Mouse (Mus musculus) left cerebral cortex, postnatal 25 days (tissue): ENCODE results near the gene Camkmt. TPM values are rescaled to one million over a fixed set of nuclear protein-coding genes. Genes with fewer than 3 reads are reported as not detected.
A peak's percentile ranks its signal among the peaks of the same experiment; 100 is the strongest.

Experiments used
- DNase-seq, 2 experiments: peaks; one replicate each; pipeline ENCODE4 v3.0.0; 2022; ENCODE audit warnings: low spot score in 2 of 2, mixed read lengths in 1 of 2
- intact Hi-C: fragments of 180-260 bp; cut with DNase I; formaldehyde crosslinking; loops from one replicate; pipeline ENCODE4 v1.15.1; 2025
- total RNA-seq, 2 experiments: library from RNA; stranded (reverse); gene quantifications; 2 replicates each; pipeline ENCODE4 v1.2.3; 2021

The Camkmt gene
- total RNA-seq, 2 experiments from 2014 or later = 11.8 TPM

DNA sequence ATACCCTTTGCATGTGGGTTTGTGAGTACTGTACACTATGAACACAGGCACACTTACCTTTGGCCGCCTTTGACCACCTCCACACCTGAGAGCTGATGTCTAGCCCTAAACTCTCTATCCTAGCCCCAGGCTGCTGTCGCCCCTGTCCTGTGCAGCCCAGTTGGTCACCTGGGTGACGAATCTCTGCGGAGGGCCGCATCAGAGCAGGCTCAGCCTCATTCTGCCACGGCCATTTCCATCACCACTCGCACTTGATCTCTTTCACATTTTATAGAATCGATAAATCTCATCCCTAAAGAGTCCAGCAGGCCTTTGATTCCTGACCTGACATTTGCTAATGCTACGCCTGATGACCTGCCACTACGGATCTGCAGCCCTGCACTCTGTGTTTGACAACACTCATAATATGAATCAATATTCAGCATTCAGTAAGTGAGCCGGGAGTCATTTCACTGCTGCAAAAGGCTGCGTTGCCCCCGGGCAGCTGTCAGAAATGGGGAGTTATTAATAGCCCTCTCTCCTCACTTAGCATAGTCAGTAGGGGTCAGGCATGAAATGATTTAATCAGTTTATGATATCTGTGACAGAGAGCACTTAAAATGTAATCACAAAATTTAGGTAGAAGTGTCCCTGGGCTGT is 168.5 kb downstream of the Camkmt start:
- intact Hi-C loops = no loop called here

DNA sequence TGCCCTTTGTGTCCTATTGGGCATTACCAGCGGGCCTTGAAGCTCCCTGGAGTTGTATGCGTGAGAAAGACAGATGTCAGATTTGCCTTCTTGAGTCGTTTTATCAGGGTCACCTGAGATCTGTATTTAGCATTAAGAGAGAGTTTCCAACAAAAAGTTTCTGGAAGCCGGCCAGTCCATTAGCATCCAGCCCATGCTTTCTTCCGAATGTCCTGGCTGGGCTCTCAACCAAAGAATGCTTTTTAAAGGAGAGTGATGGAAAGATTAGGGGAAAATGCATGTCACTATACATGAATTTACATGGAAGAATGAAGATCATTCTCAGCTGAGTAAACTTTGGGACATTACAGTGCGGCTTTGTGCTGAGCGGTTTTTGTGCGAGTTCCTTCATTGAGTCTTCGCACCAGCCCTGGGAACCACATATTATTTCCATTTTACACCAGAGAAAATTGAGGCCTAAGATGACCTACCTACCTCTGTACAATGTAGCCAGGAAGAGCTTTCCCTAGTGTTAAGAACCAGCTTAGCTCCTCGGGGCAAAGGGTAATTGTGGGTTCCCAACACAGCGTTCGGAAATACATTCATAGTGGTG is 176.6 kb downstream of the Camkmt start:
- intact Hi-C loops = no loop called here
- DNase-seq = no peak

More for the DNA sequence above, 168.5 kb downstream of the Camkmt start:
- DNase-seq = no peak

DNA sequence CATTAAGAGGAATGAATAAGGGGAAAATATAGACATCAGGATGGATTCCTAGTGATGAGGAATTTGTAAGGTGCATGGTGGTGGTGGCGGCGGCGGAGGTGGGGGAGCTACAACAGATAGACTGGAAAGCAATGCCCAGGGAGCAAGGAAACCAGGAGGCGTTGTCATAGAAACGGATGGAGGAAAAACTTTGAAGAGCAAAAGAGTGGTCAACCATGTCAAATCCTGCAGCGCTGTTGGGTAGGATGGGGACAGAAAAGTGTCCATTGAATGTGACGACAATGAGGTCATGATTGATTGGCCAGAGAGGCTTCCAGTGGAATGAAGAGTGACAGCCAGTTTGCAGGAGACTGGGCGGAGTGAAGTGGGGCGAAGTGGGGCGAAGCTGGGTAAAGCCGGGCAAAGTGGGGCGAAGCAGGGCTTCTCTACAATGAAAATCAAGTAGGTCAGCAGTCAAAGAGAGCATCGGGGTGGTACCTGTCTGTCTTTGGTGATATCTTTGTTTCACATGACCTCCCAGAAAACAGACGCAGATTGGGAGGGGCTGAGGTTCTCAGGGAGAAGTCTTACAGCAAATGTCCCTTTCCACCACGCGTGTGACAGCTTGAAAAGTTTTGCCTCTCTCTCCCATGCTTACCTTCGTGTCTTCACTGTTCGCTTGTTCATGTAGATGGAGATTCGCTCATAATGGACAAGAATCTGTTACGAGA is 181.3 kb downstream of the Camkmt start:
- intact Hi-C loops = no loop called here
- DNase-seq = no peak

DNA sequence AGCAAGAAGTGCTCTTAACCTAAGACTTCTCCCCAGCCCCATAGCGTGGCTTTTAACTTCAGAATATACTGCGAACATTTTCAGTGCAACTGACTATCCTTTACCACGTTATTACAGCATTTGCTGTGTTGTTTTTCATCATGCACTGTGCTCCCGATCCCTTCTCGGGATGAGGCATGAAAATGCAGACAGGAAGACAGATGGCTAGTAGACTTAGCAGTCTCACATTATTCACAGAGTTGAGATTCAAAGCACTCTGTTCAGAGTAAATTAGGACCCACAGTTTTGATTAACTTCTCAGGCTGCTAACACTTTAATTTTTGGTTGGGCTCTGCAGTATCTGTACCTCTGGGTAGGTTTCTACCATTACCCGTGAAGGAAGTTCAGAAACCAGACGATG is 189.4 kb downstream of the Camkmt start:
- intact Hi-C loops = no loop called here
- DNase-seq = peak in 1 of 2 experiments; percentile 34

DNA sequence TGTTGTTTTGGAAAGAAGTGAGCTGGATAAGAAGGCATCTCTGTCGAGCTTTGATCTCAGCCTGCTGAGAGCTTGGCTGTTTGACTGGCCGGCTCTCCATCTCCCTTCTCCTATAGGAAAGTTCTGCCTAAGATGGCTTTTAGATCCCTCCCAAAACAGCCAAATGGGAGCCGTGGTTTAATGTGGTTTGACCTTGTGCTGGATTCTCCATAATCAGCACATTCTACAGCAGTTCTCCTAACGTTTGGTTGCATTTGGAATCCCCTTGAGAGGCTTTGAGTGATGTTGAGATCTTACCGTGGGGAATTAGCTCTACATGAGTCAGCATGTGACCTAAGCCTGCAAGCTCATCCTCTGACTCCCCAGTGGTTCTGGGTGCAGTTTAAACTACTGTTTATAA is 192.1 kb downstream of the Camkmt start:
- DNase-seq = no peak
- intact Hi-C loops = no loop called here

DNA sequence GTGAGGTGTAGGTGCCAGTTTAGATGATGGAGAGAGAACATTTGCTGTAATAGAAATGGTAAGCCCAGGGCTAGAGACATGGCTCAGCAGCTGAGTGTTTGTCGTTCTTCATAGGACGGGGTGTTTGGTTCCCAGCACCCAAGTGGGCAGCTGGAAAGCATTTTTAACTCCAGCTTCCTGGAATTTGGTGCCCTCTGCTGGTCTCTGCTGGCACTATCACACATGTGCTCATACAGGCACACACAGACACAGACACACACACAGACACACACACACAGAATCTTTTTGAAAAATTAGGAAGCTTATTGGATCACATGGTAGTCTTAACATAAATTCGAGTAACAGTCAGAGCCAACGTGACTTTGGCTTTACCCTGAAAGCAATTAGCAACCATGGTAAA is 200.8 kb downstream of the Camkmt start:
- intact Hi-C loops = no loop called here
- DNase-seq = no peak

DNA sequence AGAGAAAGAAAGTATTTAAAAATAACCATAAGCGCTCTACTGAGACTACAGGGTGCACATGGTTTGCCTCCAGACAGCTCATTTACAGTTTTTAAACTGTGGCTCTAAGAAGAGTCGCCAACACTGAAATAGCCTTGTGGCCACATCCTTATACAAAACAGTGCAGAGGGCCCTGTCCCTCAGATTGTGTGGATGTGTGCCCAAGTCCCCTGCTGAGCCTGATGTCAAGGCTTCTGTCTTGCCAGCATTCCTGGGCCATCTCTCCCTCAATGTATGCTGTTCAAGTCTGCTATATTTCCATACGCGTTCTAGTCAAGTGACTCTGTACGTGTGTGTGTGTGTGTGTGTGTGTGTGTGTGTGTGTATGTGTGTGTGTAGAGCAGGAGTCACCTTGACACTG is 201.2 kb downstream of the Camkmt start:
- peak in 1 of 2 experiments; percentile 16 for DNase-seq
- intact Hi-C loops = no loop called here

DNA sequence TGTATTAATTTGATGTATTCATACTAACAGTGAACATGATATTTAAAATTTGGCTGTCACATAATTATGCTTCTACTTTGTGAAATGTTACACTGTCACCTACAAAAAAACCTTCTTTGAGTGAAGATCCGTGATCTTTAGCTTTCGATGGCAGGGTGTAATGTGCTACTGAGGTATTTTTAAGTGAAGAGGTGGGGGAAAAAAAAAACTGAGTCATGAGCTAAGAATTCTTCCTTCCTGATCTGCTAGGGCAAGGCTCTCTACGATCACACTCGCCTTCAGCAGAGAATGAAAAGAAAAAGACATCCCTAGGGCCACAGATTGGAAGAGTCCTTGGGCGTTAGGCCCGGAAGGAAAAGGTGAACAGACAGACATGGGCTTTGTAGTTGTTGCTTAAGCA is 201.9 kb downstream of the Camkmt start:
- intact Hi-C loops = no loop called here
- DNase-seq = peak in 1 of 2 experiments; percentile 62

DNA sequence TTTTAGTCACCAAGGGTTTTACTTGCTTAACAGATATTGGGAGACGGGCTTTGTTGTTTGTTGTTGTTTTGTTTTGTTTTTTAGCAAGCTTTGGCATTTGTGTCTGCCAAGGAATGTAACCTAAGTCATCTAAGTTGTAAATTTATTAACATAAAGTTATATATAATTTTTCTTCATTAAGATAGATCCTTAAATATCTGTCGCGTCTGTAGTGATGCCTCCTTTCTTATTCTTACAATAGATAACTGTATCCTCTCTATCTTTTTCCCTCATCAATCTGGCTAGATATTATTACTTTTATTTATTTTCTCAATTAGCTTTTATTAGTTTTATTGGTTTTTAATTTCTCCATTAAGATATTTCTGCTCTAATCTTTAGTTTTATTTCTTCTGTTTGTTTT is 213.3 kb downstream of the Camkmt start:
- DNase-seq = no peak
- intact Hi-C loops = no loop called here

DNA sequence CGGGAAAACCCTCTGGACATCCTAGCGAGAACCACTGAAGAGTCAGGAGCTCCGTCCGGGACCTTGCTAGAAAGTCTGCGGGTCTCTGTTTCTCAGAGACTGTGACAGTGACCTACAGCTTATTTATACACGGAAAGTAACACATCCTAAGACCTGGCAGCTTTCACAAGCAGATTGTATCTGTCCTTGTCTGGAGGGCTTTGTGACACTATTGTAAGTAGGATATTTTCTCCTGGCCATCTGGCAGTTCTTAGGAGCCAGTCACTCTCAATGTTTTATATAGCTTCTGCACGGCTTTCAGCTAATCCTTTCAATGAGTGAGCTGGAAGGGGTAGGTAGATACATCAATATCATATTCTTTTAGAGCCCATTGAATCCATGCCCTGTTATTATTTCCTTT is 218.2 kb downstream of the Camkmt start:
- intact Hi-C loops = no loop called here
- peak in 1 of 2 experiments; percentile 11 for DNase-seq

DNA sequence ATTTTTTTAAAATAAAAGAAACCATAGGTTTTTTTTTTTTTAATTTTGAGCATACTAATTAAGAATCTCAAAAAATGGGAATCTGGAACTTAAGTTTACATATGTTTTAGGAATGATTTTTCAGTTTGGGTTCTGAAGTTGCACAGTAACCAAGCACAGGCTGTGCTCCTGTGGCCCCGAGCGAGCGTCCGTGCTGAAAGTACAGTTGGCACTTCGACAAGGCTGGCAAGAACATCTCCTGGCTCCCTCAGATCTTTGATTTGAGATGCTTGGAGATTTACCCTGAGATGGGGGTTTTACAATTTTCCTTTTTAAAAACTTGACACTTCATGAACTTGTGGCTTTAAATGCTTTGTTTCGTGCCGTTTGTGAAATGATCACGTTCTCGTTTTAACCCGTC is 218.7 kb downstream of the Camkmt start:
- intact Hi-C loops = no loop called here
- DNase-seq = no peak

DNA sequence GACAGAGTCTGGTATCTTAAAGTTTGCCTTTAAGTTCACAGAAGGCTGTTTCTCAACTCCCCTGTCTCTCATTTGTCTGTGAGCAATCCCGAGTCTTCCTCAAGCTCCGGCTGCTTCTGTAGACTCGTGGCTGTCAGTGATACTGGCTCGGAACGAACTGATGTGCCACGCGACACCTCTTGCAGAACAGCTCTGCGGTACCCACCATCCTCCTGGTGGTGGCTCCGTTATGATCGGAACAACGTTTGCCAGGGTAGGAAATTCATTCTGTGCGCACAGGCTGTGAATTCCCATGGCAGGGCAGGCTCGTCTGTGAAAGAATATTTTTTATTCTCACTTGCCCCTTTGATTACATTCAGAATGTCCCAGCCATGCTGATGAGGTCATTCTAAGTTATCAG is 221.0 kb downstream of the Camkmt start:
- intact Hi-C loops = no loop called here
- DNase-seq = peak; percentile 60 to 73

DNA sequence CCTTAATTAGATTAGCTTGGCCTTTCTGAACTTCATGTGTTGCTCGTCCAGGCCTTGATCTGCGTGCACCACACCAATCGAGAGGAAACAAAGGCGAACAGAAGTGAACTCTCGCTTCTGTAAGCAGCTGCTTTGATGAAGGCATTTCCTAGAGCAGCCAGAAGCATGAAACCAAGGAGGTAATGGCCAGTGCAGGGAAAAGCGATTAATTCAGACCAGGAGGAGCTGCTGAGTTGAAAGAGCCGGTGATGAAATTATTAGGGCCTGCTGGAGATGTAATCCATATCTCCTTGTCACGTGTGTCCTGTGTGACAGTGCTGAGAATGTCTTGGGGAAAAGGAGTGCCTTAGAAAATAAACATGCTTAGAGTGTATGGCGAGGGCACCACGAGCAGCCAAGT is 228.0 kb downstream of the Camkmt start:
- intact Hi-C loops = no loop called here

DNA sequence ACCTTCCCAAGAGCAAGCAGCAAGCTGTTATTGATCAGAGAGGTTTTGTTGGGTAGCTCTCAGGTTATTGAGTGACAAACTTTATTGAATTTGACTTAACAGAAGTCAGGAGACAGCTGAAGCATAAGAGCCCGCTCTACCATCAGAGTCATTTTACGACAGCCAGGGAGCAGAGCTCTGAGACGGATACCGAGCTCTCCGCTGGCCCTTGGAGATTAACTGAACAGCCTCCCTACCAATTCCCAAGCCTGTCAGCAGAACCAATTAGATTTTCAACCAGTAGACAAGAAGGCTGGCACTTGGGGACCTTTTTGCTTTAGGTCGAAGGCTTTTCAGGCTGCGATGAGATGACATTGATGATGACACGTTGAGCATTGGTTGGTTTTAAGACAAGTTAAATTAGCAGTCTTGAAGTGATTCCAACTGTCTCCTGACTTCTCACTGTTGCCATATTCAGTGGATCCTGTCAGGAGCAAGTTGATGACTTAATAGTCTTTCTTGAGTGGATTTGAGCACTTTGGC is 229.5 kb downstream of the Camkmt start:
- no peak for DNase-seq
- intact Hi-C loops = no loop called here

More for the DNA sequence above, 228.0 kb downstream of the Camkmt start:
- DNase-seq = no peak

DNA sequence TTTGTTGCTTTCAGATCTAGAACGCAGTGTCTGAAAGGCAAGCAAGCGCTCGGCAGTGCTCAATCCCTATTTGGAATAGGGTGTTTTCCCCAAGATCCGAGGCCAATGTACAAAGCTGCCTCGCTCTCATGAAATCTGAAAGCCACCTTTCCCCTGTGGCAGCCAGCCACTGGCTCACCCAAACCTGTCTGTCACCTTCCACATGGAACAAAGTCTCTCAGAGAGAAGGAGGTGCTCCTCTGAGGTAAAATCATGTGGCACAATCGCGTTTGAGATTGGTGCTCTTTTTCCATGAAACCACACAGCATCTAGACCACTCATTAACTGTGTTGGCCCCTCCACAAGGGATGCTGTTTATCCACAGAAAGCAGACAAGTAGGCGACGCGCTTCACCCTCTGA is 238.5 kb downstream of the Camkmt start:
- intact Hi-C loops = no loop called here
- no peak for DNase-seq

DNA sequence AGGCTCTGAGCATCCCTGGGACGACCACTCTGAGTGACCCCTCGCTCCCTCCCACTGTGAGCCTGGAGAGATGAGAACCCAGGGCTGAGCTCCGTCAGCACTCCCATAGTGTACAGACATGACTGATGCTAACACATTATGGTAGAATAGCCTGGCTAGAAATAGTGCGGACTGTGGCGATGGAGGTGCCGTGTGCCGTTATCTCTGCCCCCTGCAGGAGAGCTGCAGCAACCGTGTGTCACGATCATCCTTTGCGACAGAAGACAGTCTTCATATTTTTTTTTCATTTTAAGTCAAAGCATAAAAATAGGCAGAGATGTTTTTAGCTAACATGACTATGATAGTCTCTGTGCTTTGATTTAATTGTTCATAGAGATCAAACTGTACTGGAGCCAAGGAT is 245.1 kb downstream of the Camkmt start:
- no peak for DNase-seq

DNA sequence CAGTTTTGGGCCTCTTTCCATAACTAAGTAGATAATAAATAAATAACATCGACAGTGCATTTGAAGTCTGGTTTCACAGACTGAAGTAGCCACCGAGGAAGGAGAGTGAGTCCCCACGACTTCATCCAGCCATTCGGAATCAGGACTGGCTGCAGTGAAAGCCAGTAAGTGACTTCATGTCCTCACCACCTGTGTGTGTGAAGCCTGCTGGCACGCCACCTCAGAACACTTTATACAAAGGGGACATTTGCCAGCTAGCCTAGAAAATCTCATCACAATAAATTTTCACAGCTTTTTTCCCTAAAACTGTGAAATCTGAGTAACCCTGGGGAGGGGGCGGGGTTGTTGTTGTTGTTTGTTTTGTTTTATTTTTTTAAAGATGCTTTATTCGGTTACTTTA is 247.3 kb downstream of the Camkmt start:
- intact Hi-C loops = no loop called here

More for the DNA sequence above, 245.1 kb downstream of the Camkmt start:
- intact Hi-C loops = no loop called here

DNA sequence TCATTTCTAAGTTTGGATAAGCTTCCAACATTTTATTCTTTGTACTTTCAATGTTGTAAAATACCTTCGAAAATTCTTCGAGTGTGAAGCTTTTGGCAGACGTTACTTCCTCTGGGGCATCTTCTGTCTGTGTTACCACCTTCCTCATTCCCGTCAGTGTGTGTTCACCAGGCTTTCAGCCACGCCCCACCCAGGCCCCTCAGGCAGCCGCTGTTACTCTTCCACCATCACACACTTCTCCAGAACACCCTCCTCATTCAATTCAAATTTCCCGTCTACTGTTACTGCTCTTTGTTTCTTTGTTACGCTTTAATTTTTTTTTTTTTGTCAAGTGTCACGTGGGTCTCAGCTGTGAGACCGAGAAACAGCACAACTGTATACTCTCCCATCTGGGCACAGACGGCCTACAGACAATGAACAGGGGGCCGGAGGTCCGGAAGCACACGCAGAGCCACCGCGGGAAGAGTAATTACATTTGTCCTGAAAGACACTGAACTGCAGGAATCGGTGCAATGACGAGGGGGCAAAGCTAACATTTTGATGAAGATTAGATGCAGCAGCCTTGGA is 250.9 kb downstream of the Camkmt start:
- intact Hi-C loops = no loop called here
- DNase-seq = no peak

More for the DNA sequence above, 247.3 kb downstream of the Camkmt start:
- DNase-seq = no peak

DNA sequence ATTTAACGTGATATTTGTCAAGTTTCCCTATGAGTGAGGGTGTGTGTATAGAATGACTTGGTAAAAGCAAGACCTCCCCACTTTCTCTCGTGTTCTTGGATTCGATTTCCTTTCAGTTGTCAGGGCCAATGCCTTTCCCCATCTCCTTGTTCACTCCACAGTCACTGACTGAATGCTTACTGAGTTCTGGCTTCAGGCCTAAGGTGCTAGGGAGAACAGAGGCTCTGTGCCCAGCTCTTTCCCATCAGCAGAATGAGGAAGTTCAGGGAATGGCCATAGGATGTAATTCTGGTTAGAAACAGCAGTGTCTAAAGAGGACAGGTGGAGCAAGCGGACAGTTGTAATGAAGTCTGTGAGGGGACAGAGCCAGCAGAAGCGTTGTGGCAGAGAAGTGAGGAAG is 252.1 kb downstream of the Camkmt start:
- intact Hi-C loops = no loop called here
- no peak for DNase-seq

DNA sequence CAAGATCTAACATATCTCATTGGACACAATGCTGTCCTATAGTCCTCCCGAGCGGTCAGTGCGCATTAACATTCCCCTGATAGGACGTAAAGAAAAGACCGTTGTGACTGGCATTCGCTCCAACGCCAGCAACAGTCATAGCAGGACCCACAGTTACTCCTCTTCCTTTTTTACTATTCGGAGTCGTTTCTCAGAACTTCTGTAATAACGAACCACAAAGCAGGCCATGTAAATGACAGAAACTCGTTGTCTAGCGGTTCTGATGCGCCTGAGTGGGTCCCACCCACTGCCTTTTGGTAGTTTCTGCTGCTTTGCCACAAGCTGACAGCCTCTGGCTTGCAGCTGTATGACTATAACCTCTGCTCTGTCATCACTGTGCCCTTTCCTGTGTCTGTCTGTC is 253.1 kb downstream of the Camkmt start:
- no peak for DNase-seq
- intact Hi-C loops = no loop called here

DNA sequence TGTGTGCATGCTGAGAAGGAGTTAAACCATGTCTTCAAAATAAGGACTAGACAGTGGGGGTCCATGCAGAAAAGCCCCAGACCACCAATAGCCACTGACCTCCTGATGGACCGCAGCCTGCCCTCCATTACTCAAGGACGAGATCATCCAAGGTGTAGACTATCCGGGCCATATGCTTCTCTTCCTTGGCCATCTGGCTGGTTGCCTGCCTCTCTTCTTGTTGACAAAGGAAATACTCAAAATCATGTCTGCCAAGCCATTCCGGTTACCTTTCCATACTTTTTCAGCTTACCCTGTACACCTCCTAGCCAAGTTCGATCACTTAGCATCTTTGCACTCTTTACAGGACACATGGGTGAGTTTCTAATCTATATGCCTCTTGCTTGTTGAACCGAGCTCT is 256.3 kb downstream of the Camkmt start:
- intact Hi-C loops = no loop called here
- no peak for DNase-seq
